Mouse (Mus musculus): ENCODE results near the gene Olfr54. TPM values are rescaled to one million over a fixed set of nuclear protein-coding genes. Genes with fewer than 3 reads are reported as not detected.
"Not testable (repeated sequence)": the region's sequence is repeated elsewhere in the genome, so short reads cannot be mapped to it uniquely, and the experiment has no call there.

Gene Olfr54
- polyA plus RNA-seq (2012; rRNA removed) = not detected in 2 replicates

DNA sequence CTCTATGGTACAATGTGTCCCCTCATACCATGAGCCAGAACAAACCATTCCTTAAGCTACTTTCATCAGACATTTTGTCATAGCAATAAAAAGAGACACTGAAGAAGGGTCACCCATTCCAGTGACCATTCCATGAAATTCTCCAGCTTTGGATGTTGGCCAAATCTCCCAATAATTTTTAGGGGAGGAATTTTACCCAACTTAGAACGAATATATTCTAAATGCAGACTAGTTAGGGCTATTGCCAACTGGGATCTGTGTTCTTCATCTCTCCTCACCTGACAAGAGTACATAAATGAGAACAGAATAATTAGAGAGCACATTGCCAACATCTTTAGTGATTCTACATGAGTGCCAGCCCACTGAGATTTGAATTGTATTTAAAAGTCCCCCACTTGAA, at the start of gene Olfr54:
Gene Olfr54, plus strand, starts transcription at position 301 of the 400 bp plus-strand sequence.
- DNase-seq (ENCODE audit: extremely low spot score in 1 of 2, low spot score in 1 of 2) = no peak

- no peak for DNase-seq (ENCODE audit: extremely low spot score in 1 of 2, low spot score in 1 of 2)
These were observed 49.1 kb upstream of the Olfr54 start for GRCm38 (mm10) chr11:50964886-50965285.

GRCm38 (mm10) chr11:50966230-50966629, 47.8 kb upstream of the Olfr54 start, which contains the start of gene Olfr1378:
Gene Olfr1378, plus strand, starts transcription at chr11:50966530.
- no peak for DNase-seq (ENCODE audit: extremely low spot score in 1 of 2, low spot score in 1 of 2)

- DNase-seq (ENCODE audit: extremely low spot score in 1 of 2, low spot score in 1 of 2) = peak in 1 of 2 experiments; percentile 0
These were observed 36.8 kb upstream of the Olfr54 start for GRCm38 (mm10) chr11:50977216-50977615.

DNA sequence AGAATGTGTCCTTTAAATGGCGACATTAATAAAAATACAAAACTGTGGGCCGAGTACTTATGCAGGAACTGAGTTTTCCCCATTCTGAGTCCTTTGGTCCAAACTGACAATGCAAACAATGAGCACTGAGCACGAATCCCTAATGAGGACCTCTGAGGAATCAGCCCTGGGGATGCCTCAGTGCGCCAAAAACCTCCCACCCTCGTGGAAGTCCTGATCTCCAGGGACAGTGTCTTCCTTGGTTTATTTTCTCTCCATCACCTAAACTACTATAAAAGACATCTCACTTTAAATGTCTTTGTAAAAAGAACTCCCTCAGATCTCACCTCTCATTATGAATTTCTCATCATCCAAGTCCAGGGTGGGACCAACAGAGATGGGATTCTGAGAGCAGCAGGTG, 32.4 kb upstream of the Olfr54 start, which contains the start of gene Olfr1377:
Gene Olfr1377, plus strand, starts transcription at position 301 of the 400 bp plus-strand sequence.
- DNase-seq (ENCODE audit: extremely low spot score in 1 of 2, low spot score in 1 of 2) = no peak

DNA sequence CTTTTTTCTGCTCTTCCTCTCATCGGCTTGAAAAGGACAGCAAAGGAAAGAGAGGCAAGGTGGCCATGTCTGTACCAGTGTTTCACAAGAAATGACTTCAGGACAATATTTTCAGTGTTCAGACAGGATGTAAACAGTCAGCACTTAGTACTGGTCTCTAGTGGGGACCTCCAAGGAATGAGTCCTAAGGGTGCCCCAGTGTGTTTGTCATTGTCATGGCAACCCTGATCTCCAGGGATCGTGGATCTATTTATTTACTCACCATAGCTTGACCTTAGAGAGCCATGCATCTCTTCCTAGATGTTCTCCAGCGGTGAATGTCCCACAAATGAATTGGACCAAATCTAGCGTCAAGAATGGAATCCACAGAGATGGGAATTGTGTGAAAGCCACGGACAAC, 10.7 kb upstream of the Olfr54 start, which contains the start of gene Olfr51:
Gene Olfr51, plus strand, starts transcription at position 301 of the 400 bp plus-strand sequence.
- DNase-seq (ENCODE audit: extremely low spot score in 1 of 2, low spot score in 1 of 2) = no peak

GRCm38 (mm10) chr11:51011821-51012220, 2.2 kb upstream of the Olfr54 start:
- no peak for DNase-seq (ENCODE audit: extremely low spot score in 1 of 2, low spot score in 1 of 2)

DNA sequence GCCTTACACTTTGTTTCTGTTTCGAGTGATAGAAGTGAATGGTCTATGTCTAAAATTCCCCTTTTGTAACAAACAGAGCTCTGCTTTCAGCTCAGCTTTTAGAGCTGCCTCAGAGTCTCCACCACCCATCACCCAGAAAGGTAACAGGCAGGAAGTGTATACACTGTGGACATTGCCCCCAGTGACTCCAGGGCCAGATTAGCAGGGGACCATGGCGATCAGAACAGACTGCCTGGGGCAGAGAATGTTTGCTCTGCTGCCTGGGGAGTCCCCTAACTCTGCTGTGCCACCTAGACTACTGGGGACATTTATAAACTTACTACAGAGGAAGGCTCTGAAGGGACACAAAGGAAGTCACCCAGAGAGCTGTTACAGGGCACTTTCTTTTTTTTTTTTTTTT, 2.3 kb downstream of the Olfr54 start:
- no peak for DNase-seq (ENCODE audit: extremely low spot score in 1 of 2, low spot score in 1 of 2)

DNA sequence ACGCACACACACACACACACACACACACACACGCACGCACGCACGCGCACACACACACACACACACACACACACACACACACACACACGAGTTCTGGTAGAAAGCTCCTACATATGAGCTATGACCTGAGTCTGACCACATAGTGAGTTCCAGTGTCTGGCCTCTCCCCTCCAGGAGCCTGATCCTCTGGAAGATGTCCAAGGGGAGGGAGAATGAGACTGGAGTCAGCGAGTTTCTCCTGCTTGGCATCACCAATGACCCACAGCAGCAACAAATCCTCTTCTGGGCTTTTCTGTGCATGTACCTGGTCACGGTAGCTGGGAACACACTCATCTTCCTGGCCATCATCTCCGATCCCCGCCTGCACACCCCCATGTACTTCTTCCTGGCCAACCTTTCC, 12.8 kb downstream of the Olfr54 start:
- DNase-seq (ENCODE audit: extremely low spot score in 1 of 2, low spot score in 1 of 2) = not testable (repeated sequence)

- not testable (repeated sequence) for DNase-seq (ENCODE audit: extremely low spot score in 1 of 2, low spot score in 1 of 2)
These were observed 15.3 kb downstream of the Olfr54 start for GRCm38 (mm10) chr11:51029381-51029780.

- no peak for DNase-seq (ENCODE audit: extremely low spot score in 1 of 2, low spot score in 1 of 2)
These were observed 16.2 kb downstream of the Olfr54 start for GRCm38 (mm10) chr11:51030225-51030624.

DNA sequence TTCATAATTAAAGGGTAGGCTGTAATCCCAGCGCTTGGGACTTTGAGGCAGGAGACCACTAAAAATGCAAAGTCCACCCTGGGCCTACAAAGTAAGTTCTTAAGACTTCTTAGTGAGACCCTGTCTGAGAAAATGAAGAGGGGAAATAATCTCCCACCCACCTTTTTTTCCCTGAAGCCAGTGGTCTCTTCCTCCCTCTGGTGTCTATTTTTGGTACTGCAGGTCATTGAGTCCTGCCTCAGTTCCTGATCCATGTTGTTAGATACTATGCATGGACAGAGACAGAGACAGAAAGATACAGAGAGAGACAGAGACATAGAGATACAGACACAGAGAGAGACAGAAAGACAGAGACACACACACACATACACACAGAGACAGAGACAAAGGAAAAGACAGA, 18.8 kb downstream of the Olfr54 start:
- DNase-seq (ENCODE audit: extremely low spot score in 1 of 2, low spot score in 1 of 2) = peak in 1 of 2 experiments; percentile 45

DNA sequence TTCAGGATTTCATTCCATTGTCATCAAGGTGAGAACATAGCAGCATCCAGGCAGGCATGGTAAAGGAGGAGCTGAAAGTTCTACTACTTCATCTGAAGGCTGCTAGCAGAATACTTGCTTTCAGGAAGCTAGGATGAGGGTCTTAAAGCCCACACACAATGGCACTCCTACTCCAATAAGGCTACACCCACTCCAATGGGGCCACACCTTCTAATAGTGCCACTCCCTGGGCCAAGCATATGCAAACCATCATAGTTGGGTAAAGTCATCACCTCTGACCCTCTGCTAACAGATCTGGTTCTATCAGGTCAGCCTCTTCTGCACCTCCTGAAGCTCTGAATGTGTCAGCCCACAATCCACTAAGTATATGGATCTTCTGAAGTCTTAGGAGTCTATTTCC, 20.1 kb downstream of the Olfr54 start:
- DNase-seq (ENCODE audit: extremely low spot score in 1 of 2, low spot score in 1 of 2) = not testable (repeated sequence)

GRCm38 (mm10) chr11:51035951-51036350, 21.9 kb downstream of the Olfr54 start:
- DNase-seq (ENCODE audit: extremely low spot score in 1 of 2, low spot score in 1 of 2) = no peak

GRCm38 (mm10) chr11:51044776-51045175, 30.7 kb downstream of the Olfr54 start:
- DNase-seq (ENCODE audit: extremely low spot score in 1 of 2, low spot score in 1 of 2) = not testable (repeated sequence)

GRCm38 (mm10) chr11:51047809-51048208, 33.8 kb downstream of the Olfr54 start, which contains the start of gene Olfr1375:
Gene Olfr1375, plus strand, starts transcription at chr11:51048109.
- DNase-seq (ENCODE audit: extremely low spot score in 1 of 2, low spot score in 1 of 2) = not testable (repeated sequence)

DNA sequence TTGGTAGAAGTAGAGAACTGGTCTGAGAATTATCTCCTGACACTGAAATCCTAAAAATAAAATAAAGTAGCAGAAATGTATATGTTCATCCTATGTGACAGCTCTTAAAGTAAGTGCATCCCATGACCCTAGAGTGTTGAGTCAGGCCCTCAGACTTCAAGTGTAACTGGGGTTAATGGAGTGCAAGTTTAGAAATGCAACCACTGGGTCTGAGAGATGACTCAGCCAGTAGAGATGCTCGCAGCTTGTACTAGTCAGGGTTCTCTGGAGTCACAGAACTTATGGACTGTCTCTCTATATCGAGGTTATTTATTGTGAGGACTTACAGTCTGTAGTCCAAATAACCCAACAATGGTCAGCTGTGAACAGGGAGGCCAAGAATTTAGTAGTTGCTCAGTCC, 37.6 kb downstream of the Olfr54 start:
- DNase-seq (ENCODE audit: extremely low spot score in 1 of 2, low spot score in 1 of 2) = no peak

DNA sequence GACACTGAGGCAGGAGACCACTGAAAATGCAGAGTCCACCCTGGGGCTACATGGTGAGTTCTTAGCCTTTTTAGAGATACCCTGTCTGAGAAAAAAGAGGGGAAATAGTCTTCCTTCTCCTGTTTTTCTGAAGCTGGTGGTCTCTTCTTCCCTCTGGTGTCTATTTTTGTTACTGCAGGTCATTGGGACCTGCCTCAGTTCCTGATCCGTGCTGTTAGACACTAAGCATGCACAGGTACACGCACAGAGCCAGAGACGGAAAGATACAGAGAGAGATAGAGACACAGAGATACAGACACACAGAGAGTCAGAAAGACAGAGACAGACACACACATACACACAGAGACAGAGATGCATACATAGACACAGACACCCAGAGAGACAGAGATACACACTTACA, 39.2 kb downstream of the Olfr54 start:
- peak in 1 of 2 experiments; percentile 37 for DNase-seq (ENCODE audit: extremely low spot score in 1 of 2, low spot score in 1 of 2)

- DNase-seq (ENCODE audit: extremely low spot score in 1 of 2, low spot score in 1 of 2) = peak; percentile 38 to 73
These were observed 45.1 kb downstream of the Olfr54 start, which contains the start of gene Zfp354a for GRCm38 (mm10) chr11:51059151-51059571. Gene Zfp354a, plus strand, starts transcription at chr11:51059257.

- DNase-seq (ENCODE audit: extremely low spot score in 1 of 2, low spot score in 1 of 2) = peak in 1 of 2 experiments; percentile 11
These were observed 45.6 kb downstream of the Olfr54 start for GRCm38 (mm10) chr11:51059640-51060039.

DNA sequence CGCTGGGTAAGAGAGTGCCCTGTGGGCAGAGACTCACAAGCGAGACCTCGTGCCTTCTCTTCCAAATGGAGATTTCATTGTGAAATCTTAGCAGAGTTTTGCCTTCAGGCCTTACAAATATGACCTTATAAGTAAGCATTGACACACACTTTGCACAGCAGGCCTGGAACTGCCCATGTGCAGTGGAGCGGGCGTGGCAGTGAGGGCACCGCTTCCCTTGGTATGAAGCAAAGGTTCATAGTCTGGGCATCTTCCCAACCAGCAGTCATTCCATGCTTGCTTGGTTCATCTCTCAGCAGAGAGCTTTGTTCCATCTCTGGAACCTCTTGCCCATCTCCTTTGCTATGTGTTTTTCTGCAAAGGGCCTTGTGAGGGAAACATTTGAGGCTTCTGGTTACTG, 46.9 kb downstream of the Olfr54 start:
- DNase-seq (ENCODE audit: extremely low spot score in 1 of 2, low spot score in 1 of 2) = no peak

DNA sequence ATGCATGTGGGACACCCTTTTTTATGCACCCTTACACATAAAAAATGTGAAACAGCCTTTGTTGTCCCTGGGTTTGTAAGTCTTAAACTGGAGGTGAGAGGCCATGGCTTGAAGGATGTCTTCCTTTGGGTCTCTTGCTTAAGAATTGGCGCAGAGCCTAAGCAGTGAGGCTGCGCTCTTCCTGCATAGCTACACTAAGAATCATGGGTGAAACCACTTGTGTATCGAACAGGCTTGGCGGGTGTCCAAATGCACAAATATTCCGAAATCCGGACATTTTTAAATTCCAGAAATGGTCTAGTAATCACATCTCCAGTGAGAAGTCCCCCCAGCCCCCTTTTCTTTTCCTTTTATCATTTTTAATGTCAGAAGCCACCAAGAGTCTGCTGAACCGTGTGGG, 49.2 kb downstream of the Olfr54 start:
- no peak for DNase-seq (ENCODE audit: extremely low spot score in 1 of 2, low spot score in 1 of 2)

DNA sequence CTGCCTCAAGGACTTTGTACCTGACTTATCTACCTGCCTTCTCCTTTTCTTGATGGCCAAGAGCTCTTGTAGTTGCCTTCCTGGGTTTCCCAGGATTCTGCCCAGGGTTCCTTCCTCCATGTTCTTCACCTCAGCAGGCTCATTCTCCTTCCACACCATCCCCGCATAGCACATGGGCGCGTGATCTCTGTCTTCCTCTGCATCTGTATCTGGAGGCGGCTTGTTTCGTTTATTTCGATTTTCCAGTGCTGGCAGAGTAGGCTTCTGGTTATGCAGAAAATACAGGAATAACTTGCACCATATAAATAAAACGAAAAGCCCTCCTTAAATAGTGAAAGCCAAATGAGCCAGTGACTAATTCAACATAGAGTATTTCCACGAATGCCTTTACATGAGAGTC, 49.8 kb downstream of the Olfr54 start:
- peak; percentile 32 to 65 for DNase-seq (ENCODE audit: extremely low spot score in 1 of 2, low spot score in 1 of 2)

All from frontal cortex, adult 2 months (tissue).